Mouse (Mus musculus) kidney, postnatal 0 days (tissue): ENCODE data around the gene Neurl2. TPM values are rescaled to one million over a fixed set of nuclear protein-coding genes. Genes with fewer than 3 reads are reported as not detected.

Experiments
- ATAC-seq: fragments of 200-750 bp; cut with Nextera tagmentation; replicated peaks from 2 replicates; pipeline ENCODE4 v1.8.0; 2017; ENCODE audit warnings: low read depth, moderate number of reproducible peaks, moderate TSS enrichment, moderate library complexity; ENCODE audit not compliant: low FRiP score
- DNase-seq: peaks from one replicate; pipeline ENCODE4 v3.0.0-alpha.2; 2016; ENCODE audit warnings: low spot score
- H3K27ac ChIP-seq: fragments of 300-500 bp; sonication (generic); 2 replicates; pipeline ENCODE4 v1.5.1; 2014; ENCODE audit warnings: mild to moderate bottlenecking
- H3K27me3 ChIP-seq: fragments of 300-500 bp; sonication (generic); 2 replicates; pipeline ENCODE4 v1.6.1; 2014; ENCODE audit warnings: low read length, mixed read lengths; ENCODE audit not compliant: insufficient read depth
- H3K36me3 ChIP-seq: fragments of 300-500 bp; sonication (generic); 2 replicates; pipeline ENCODE4 v1.6.1; 2014; ENCODE audit warnings: low read length, mixed read lengths; ENCODE audit not compliant: insufficient read depth
- H3K4me1 ChIP-seq: fragments of 300-500 bp; sonication (generic); replicated peaks from 2 replicates; pipeline ENCODE4 v1.6.1; 2014; ENCODE audit warnings: antibody characterized with exemption, low read length, mixed read lengths; ENCODE audit not compliant: insufficient read depth
- H3K4me2 ChIP-seq: fragments of 300-500 bp; sonication (generic); 2 replicates; pipeline ENCODE4 v1.6.1; 2014; ENCODE audit warnings: mild to moderate bottlenecking, low read length, moderate library complexity, mixed read lengths
- H3K4me3 ChIP-seq: fragments of 300-500 bp; sonication (generic); replicated peaks from 2 replicates; pipeline ENCODE4 v1.5.1; 2014; ENCODE audit warnings: low read depth, low read length
- H3K9ac ChIP-seq: fragments of 300-500 bp; sonication (generic); 2 replicates; pipeline ENCODE4 v1.6.1; 2014; ENCODE audit warnings: low read depth, low read length
- H3K9me3 ChIP-seq: fragments of 300-500 bp; sonication (generic); replicated peaks from 2 replicates; pipeline ENCODE4 v1.6.1; 2016; ENCODE audit warnings: low read length, inconsistent platforms, mixed read lengths
- CTCF ChIP-seq: IDR thresholded peaks from 2 replicates; pipeline ENCODE4 v1.5.1; 2016; ENCODE audit warnings: antibody characterized with exemption, low read depth, mild to moderate bottlenecking, moderate library complexity
- WGBS: fragments of 180-500 bp; shearing (Covaris S2); extraction: QIAGEN DNeasy Blood & Tissue Kit; methylation state at CpG from one replicate; pipeline ENCODE4 v1.1.7; 2014; 5-methylcytosine and 5-hydroxymethylcytosine counted together
- polyA plus RNA-seq: library from polyadenylated mRNA; unstranded; fragments of >200 nt; fragmentation: Nextera tagmentation; extraction: Ambion mirVana; gene quantifications from 2 replicates; pipeline ENCODE4 v1.2.1, GENCODE M21; 2015

Neurl2 gene
- polyA plus RNA-seq, 1 experiment from 2014 or later = 9.4 TPM

DNA sequence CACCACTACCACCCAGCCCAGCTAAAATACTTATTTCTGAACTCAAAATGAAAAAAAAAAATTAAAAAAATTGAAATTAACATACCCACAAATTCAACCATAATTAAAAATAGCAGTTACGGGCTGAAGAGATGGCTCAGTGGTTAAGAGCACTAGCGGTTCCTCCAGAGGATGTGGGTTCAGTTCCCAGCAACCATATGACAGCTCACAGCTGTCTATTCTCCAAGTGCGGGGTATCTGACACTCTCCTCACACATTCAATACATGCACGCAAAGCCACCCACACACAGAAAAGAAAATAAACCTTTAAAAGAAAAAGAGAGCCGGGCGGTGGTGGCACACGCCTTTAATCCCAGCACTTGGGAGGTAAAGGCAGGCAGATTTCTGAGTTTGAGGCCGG lies 16.8 kb upstream of the Neurl2 start:
- H3K27ac ChIP-seq = no peak overlapping the region
- H3K4me3 ChIP-seq = no peak overlapping the region
- ATAC-seq (no peak), DNase-seq (no peak)
- H3K4me1 ChIP-seq = no peaks in the 10 kb centered on the region
- TF ChIP-seq CTCF = no peak
- no peak overlapping the region for H3K4me2 ChIP-seq
- 41% methylated on average over 8 of the region's 8 CpGs for WGBS
- no peaks in the 10 kb centered on the region for H3K9me3 ChIP-seq
- no peak overlapping the region for H3K9ac ChIP-seq
- no peaks in the 10 kb centered on the region; the same call in 1 of the 2 replicates for H3K27me3 ChIP-seq
- H3K36me3 ChIP-seq = no peaks in the 10 kb centered on the region

DNA sequence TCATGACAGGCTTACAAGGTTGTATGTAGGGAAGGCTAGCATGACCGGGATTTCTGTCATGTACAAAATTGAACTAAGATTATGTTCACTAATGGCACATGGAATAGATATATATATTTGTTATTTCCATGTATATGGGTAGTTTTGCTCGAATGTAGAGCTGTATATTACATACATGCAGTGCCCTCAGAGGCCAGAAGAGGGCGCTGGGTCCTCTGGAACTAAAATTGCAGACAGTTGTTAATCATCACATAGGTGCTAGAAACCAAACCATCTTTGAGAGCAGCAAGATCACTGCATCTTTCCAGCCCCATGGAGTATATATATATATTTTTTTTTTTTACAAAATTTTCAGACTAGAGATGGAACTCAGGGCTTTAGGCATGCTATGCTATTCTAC lies 12.5 kb upstream of the Neurl2 start:
- ATAC-seq (no peak), DNase-seq (no peak)
- no peak overlapping the region for H3K4me2 ChIP-seq
- H3K27me3 ChIP-seq = no peaks in the 10 kb centered on the region
- no peak overlapping the region for H3K27ac ChIP-seq
- no peaks in the 10 kb centered on the region for H3K4me1 ChIP-seq
- WGBS = 54% methylated on average over 3 of the region's 3 CpGs
- H3K9me3 ChIP-seq = no peaks in the 10 kb centered on the region
- H3K4me3 ChIP-seq = no peak overlapping the region
- peak; percentile 59 for TF ChIP-seq CTCF
- H3K36me3 ChIP-seq = no peaks in the 10 kb centered on the region
- H3K9ac ChIP-seq = no peak overlapping the region

DNA sequence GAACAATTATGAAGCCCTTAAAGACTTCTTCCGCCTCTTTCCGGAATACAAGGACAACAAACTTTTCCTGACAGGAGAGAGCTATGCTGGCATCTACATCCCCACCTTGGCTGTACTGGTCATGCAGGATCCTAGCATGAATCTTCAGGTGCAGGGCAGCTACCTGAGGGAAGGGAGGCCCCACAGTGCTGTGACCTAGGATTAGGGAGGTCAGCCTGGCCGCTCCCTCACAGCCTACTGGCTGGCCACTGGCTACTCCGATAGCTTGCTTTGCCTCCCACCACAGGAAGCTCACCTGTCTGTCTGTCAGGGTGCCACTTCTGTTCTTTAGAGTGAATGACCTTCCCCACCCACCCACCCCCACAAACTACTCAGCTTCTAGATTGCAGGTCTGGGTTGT lies 1.9 kb upstream of the Neurl2 start:
- H3K27me3 ChIP-seq = no peaks in the 10 kb centered on the region
- peaks cover 13% of the 10 kb centered on the region; the same call in 1 of the 2 replicates for H3K4me1 ChIP-seq
- no peak overlapping the region for H3K27ac ChIP-seq
- no peak for TF ChIP-seq CTCF
- DNase-seq (no peak), ATAC-seq (no peak)
- H3K9me3 ChIP-seq = no peaks in the 10 kb centered on the region
- no peak overlapping the region for H3K4me3 ChIP-seq
- peak overlapping the region; percentile 99; the same call in 1 of the 2 replicates for H3K4me2 ChIP-seq
- no peak overlapping the region for H3K9ac ChIP-seq
- peaks cover 38% of the 10 kb centered on the region for H3K36me3 ChIP-seq
- 94% methylated on average over 4 of the region's 4 CpGs for WGBS

DNA sequence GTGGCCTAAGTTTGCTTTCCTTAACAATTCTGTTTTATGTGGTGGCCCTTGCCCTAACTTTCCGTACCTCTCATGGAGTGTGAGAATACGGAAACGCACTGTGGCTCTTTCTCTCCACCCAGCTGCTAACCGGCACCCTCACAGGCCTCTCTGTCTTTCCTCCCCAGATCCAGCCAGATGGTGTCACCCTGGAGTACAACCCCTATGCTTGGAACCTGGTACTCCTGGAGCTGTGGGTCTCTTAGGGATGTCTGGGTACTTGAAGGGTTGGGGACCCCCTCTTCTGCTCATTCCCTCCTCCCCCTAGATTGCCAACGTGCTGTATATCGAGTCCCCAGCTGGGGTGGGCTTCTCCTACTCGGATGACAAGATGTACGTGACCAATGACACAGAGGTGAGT lies 1.3 kb upstream of the Neurl2 start:
- H3K9ac ChIP-seq = peak overlapping the region; percentile 74
- no peaks in the 10 kb centered on the region for H3K9me3 ChIP-seq
- no peaks in the 10 kb centered on the region for H3K27me3 ChIP-seq
- H3K4me1 ChIP-seq = peaks cover 13% of the 10 kb centered on the region; the same call in 1 of the 2 replicates
- peak overlapping the region; percentile 99 for H3K4me2 ChIP-seq
- no peak overlapping the region for H3K27ac ChIP-seq
- TF ChIP-seq CTCF = 0 out of 2 replicates have a peak, but pooled peaks have one; percentile 27
- peaks cover 31% of the 10 kb centered on the region for H3K36me3 ChIP-seq
- ATAC-seq = no peak
- H3K4me3 ChIP-seq = peak overlapping the region; percentile 66
- DNase-seq = peak; percentile 17
- WGBS = 38% methylated on average over 8 of the region's 8 CpGs

DNA sequence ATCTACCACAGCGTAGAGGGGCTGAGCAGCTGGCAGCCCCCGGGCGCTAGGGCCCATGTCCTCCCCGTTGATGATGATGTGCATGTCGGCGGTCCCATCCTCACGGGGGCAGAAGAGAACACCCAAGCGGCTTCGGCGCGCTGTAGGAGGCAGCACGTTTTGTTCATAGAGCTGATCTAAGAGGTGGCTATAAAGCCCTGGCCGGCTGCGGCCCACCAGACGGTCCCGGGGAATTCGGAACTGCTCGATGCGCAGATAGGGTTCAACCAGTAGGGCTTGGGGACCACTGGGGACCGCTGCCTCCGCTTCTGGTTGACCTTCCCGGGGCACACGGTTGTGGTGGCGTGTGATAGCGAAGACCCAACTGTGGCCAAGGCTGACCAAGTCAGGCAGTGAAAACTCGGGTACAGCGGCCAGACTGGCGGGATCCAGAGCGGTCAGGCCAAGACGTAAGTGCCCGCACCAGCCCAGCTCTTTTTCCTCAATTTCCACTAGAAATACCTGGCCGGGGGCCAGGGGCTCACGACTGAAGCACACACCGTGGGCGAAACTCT lies 431 bp downstream of the Neurl2 start, which contains the start of gene Ctsa:
Ctsa (plus strand) TSS at position 126 of the 554 bp plus-strand sequence.
- Histone ChIP-seq H3K9me3 (no peaks in the 10 kb centered on the region), H3K4me2 (peak within 1 kb of the TSS; percentile 99), H3K27me3 (no peaks in the 10 kb centered on the region), H3K4me3 (peak within 1 kb of the TSS; percentile 66), H3K9ac (peak within 1 kb of the TSS; percentile 74), H3K36me3 (peaks cover 18% of the 10 kb centered on the region), H3K27ac (peak within 1 kb of the TSS; percentile 90), H3K4me1 (peaks cover 13% of the 10 kb centered on the region; the same call in 1 of the 2 replicates)
- peak; percentile 71 for TF ChIP-seq CTCF
- WGBS = under 1% methylated on average over 35 of the region's 35 CpGs
- ATAC-seq (peak; percentile 42), DNase-seq (peak; percentile 92)

DNA sequence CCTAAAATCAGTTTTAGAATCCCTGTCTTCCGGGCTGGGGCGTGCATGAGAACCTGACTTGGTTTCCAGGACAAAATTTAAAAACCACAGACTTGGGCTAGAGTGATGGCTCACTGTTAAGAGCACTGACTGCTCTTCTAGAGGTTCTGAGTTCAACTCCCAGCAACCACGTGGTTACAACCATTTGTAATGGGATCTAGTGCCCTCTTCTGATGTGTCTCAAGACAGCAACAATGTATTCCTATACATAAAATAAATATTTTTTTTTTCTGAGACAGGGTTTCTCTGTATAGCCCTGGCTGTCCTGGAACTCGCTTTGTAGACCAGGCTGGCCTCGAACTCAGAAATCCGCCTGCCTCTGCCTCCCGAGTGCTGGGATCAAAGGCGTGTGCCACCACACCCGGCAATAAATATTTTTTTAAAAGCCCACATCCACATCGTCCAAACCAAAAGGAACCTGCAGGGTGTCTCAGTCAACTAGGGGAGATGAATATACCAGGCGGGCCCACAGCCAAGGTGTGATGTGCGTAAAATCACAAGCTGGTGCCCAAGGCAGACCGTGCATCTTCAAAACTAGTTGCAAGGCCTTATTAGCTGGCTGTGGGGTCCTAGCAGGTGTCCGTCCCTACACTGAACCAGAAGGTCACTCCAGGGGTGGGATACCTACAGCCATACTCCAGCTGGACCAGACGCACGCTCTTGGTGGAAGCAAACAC lies 1.1 kb downstream of the Neurl2 start:
- H3K27ac ChIP-seq = peak overlapping the region; percentile 90
- 60% methylated on average over 16 of the region's 16 CpGs for WGBS

More for the DNA sequence above, 1.1 kb downstream of the Neurl2 start:
- no peak for DNase-seq
- H3K9ac ChIP-seq = peak overlapping the region; percentile 74
- peak overlapping the region; percentile 66 for H3K4me3 ChIP-seq
- peaks cover 16% of the 10 kb centered on the region for H3K36me3 ChIP-seq
- no peak for TF ChIP-seq CTCF
- no peaks in the 10 kb centered on the region for H3K9me3 ChIP-seq
- H3K27me3 ChIP-seq = no peaks in the 10 kb centered on the region
- H3K4me1 ChIP-seq = peaks cover 13% of the 10 kb centered on the region; the same call in 1 of the 2 replicates
- peak overlapping the region; percentile 99 for H3K4me2 ChIP-seq
- no peak; the same call in 1 of the 2 replicates for ATAC-seq
